Mouse (Mus musculus) limb, embryonic 14.5 days (tissue): Measurements from ENCODE around the gene Selenof. TPM values are rescaled to one million over a fixed set of nuclear protein-coding genes. Genes with fewer than 3 reads are reported as not detected.

Experiments used
- ATAC-seq: fragments of 200-750 bp; cut with Nextera tagmentation; 2 replicates; pipeline ENCODE4 v1.8.0; 2017; ENCODE audit warnings: low read depth, moderate number of reproducible peaks, moderate TSS enrichment; ENCODE audit not compliant: low FRiP score
- DNase-seq: peaks from one replicate; pipeline ENCODE4 v3.0.0-alpha.2; 2015; ENCODE audit warnings: low spot score
- H3K27ac ChIP-seq: fragments of 300-500 bp; sonication (generic); replicated peaks from 2 replicates; pipeline ENCODE4 v1.5.1; 2014; ENCODE audit warnings: low read depth, mild to moderate bottlenecking, low read length, moderate library complexity, mixed read lengths
- H3K27me3 ChIP-seq: fragments of 300-500 bp; sonication (generic); 2 replicates; pipeline ENCODE4 v1.6.1; 2014; ENCODE audit warnings: low read length, mixed read lengths; ENCODE audit not compliant: control insufficient read depth, insufficient read depth
- H3K36me3 ChIP-seq: fragments of 300-500 bp; sonication (generic); 2 replicates; pipeline ENCODE4 v1.6.1; 2014; ENCODE audit warnings: mild to moderate bottlenecking, low read length, moderate library complexity, mixed read lengths; ENCODE audit not compliant: control insufficient read depth, insufficient read depth
- H3K4me1 ChIP-seq: fragments of 300-500 bp; sonication (generic); 2 replicates; pipeline ENCODE4 v1.6.1; 2014; ENCODE audit warnings: antibody characterized with exemption, low read length, mixed read lengths; ENCODE audit not compliant: control insufficient read depth, insufficient read depth
- H3K4me2 ChIP-seq: fragments of 300-500 bp; sonication (generic); replicated peaks from 2 replicates; pipeline ENCODE4 v1.6.1; 2014; ENCODE audit warnings: low read depth, mild to moderate bottlenecking, low read length, moderate library complexity; ENCODE audit not compliant: severe bottlenecking
- H3K4me3 ChIP-seq: fragments of 300-500 bp; sonication (generic); replicated peaks from 2 replicates; pipeline ENCODE4 v1.5.1; 2014; ENCODE audit warnings: low read length
- H3K9ac ChIP-seq: fragments of 300-500 bp; sonication (generic); 2 replicates; pipeline ENCODE4 v1.6.1; 2014; ENCODE audit warnings: mild to moderate bottlenecking, low read depth, low read length, moderate library complexity; ENCODE audit not compliant: severe bottlenecking
- H3K9me3 ChIP-seq: fragments of 300-500 bp; sonication (generic); 2 replicates; pipeline ENCODE4 v1.6.1; 2016; ENCODE audit warnings: low read length; ENCODE audit not compliant: control insufficient read depth
- POLR2A ChIP-seq: fragments of 200-500 bp; IDR thresholded peaks from 2 replicates; pipeline ENCODE4 v1.8.0; 2012; ENCODE audit warnings: inconsistent platforms, mild to moderate bottlenecking, moderate library complexity, borderline replicate concordance; ENCODE audit not compliant: insufficient read depth, insufficient read length; ENCODE audit errors: extremely low read depth
- WGBS: fragments of 180-500 bp; shearing (Covaris S2); extraction: QIAGEN DNeasy Blood & Tissue Kit; methylation state at CpG from one replicate; pipeline ENCODE4 v1.1.7; 2014; 5-methylcytosine and 5-hydroxymethylcytosine counted together
- polyA plus RNA-seq, 2 experiments: library from polyadenylated mRNA; depleted of rRNA in 1 of 2; stranded (reverse) in 1 of 2; unstranded in 1 of 2; fragments of >200 nt; fragmentation: Nextera tagmentation in 1 of 2; extraction: Ambion mirVana in 1 of 2; gene quantifications; 2 replicates each; pipeline versions ENCODE4 v1.2.1 to v1.2.3; 2012 to 2014

The Selenof gene
- polyA plus RNA-seq, 2 experiments: 424 to 555 TPM

GRCm38 (mm10) chr3:144574256-144574655 is 4.2 kb downstream of the Selenof start:
- no peak overlapping the region for H3K27ac ChIP-seq
- H3K27me3 ChIP-seq: no peaks in the 10 kb centered on the region
- ATAC-seq (no peak), DNase-seq (no peak)
- TF ChIP-seq POLR2A: no peak
- 94% methylated on average over 7 of the region's 7 CpGs for WGBS
- no peak overlapping the region for H3K9ac ChIP-seq
- H3K9me3 ChIP-seq: no peaks in the 10 kb centered on the region
- H3K4me1 ChIP-seq: peaks cover 15% of the 10 kb centered on the region
- peaks cover 48% of the 10 kb centered on the region for H3K36me3 ChIP-seq
- H3K4me3 ChIP-seq: no peak overlapping the region
- H3K4me2 ChIP-seq: no peak overlapping the region

GRCm38 (mm10) chr3:144577366-144578340 is 7.5 kb downstream of the Selenof start:
- Histone ChIP-seq H3K27ac (no peak overlapping the region), H3K4me2 (no peak overlapping the region)

GRCm38 (mm10) chr3:144578921-144579320 is 8.8 kb downstream of the Selenof start:
- ATAC-seq: no peak
- no peak for TF ChIP-seq POLR2A
- Histone ChIP-seq H3K4me3 (no peak overlapping the region), H3K27ac (no peak overlapping the region), H3K4me2 (no peak overlapping the region), H3K27me3 (no peaks in the 10 kb centered on the region), H3K9ac (no peak overlapping the region), H3K9me3 (no peaks in the 10 kb centered on the region), H3K4me1 (peaks cover 4% of the 10 kb centered on the region), H3K36me3 (peaks cover 61% of the 10 kb centered on the region)
- WGBS: 91% methylated on average over 4 of the region's 4 CpGs
- no peak for DNase-seq

More at GRCm38 (mm10) chr3:144577366-144578340, 7.5 kb downstream of the Selenof start:
- Histone ChIP-seq H3K9ac (no peak overlapping the region), H3K9me3 (no peaks in the 10 kb centered on the region), H3K27me3 (no peaks in the 10 kb centered on the region), H3K4me3 (no peak overlapping the region), H3K36me3 (peaks cover 71% of the 10 kb centered on the region), H3K4me1 (peaks cover 6% of the 10 kb centered on the region)
- DNase-seq: no peak
- no peak for TF ChIP-seq POLR2A
- WGBS: 43% methylated on average over 10 of the region's 10 CpGs
- no peak for ATAC-seq

- no peaks in the 10 kb centered on the region for H3K9me3 ChIP-seq
- H3K9ac ChIP-seq: no peak overlapping the region
- no peak for TF ChIP-seq POLR2A
- H3K4me2 ChIP-seq: no peak overlapping the region
- H3K27ac ChIP-seq: no peak overlapping the region
- H3K4me3 ChIP-seq: no peak overlapping the region
- 90% methylated on average over 5 of the region's 5 CpGs for WGBS
- H3K27me3 ChIP-seq: no peaks in the 10 kb centered on the region
- DNase-seq (no peak), ATAC-seq (no peak)
- H3K4me1 ChIP-seq: peaks cover 4% of the 10 kb centered on the region
- peaks cover 55% of the 10 kb centered on the region for H3K36me3 ChIP-seq
These were observed 9.7 kb downstream of the Selenof start for GRCm38 (mm10) chr3:144579796-144580195.

GRCm38 (mm10) chr3:144580281-144580680 is 10.2 kb downstream of the Selenof start:
- no peak for DNase-seq
- Histone ChIP-seq H3K4me2 (no peak overlapping the region), H3K27me3 (no peaks in the 10 kb centered on the region), H3K9me3 (no peaks in the 10 kb centered on the region), H3K4me3 (no peak overlapping the region), H3K36me3 (peaks cover 52% of the 10 kb centered on the region), H3K9ac (no peak overlapping the region), H3K27ac (no peak overlapping the region), H3K4me1 (peaks cover 4% of the 10 kb centered on the region)
- WGBS: 87% methylated on average over 7 of the region's 7 CpGs
- no peak for TF ChIP-seq POLR2A
- ATAC-seq: no peak
